Mouse (Mus musculus) fat pad, adult 2 months (tissue): Measurements from ENCODE around the gene Sh3gl2.

Experiments used
- DNase-seq: peaks from one replicate; pipeline ENCODE4 v3.0.0-alpha.2; 2011; ENCODE audit warnings: low read depth, low spot score; ENCODE audit errors: extremely low read depth

Sh3gl2 gene

GRCm38 (mm10) chr4:85404424-85405194 is 199.7 kb downstream of the Sh3gl2 start:
- DNase-seq = no peak

- no peak for DNase-seq
Observed at GRCm38 (mm10) chr4:85405276-85405675, 200.3 kb downstream of the Sh3gl2 start.

- DNase-seq = no peak
Observed at GRCm38 (mm10) chr4:85416466-85416865, 211.5 kb downstream of the Sh3gl2 start.

- no peak for DNase-seq
Observed at GRCm38 (mm10) chr4:85420429-85420828, 215.5 kb downstream of the Sh3gl2 start.

- no peak for DNase-seq
Observed at GRCm38 (mm10) chr4:85426211-85426610, 221.3 kb downstream of the Sh3gl2 start.

- DNase-seq = no peak
Observed at GRCm38 (mm10) chr4:85432786-85433185, 227.9 kb downstream of the Sh3gl2 start.

- DNase-seq = no peak
Observed at GRCm38 (mm10) chr4:85434734-85435133, 229.8 kb downstream of the Sh3gl2 start.

- no peak for DNase-seq
Observed at GRCm38 (mm10) chr4:85438813-85439212, 233.9 kb downstream of the Sh3gl2 start.

- DNase-seq = no peak
Observed at GRCm38 (mm10) chr4:85483586-85483985, 278.7 kb downstream of the Sh3gl2 start.

GRCm38 (mm10) chr4:85486316-85486946 is 281.5 kb downstream of the Sh3gl2 start:
- DNase-seq = no peak

GRCm38 (mm10) chr4:85505718-85506117 is 300.8 kb downstream of the Sh3gl2 start:
- DNase-seq = no peak

GRCm38 (mm10) chr4:85506976-85507375 is 302.1 kb downstream of the Sh3gl2 start:
- no peak for DNase-seq

- DNase-seq = no peak
Observed at GRCm38 (mm10) chr4:85507491-85507890, 302.6 kb downstream of the Sh3gl2 start.

- no peak for DNase-seq
Observed at GRCm38 (mm10) chr4:85513288-85513687, 308.4 kb downstream of the Sh3gl2 start.

GRCm38 (mm10) chr4:85513792-85514191 is 308.9 kb downstream of the Sh3gl2 start, which contains the start of gene Adamtsl1:
TSS of gene Adamtsl1 (plus strand) at chr4:85514172.
- no peak for DNase-seq

- DNase-seq = no peak
Observed at GRCm38 (mm10) chr4:85514205-85514681, 309.3 kb downstream of the Sh3gl2 start.

GRCm38 (mm10) chr4:85526966-85527566 is 322.1 kb downstream of the Sh3gl2 start:
- no peak for DNase-seq

- no peak for DNase-seq
Observed at GRCm38 (mm10) chr4:85529852-85530251, 324.9 kb downstream of the Sh3gl2 start.

GRCm38 (mm10) chr4:85539677-85540076 is 334.8 kb downstream of the Sh3gl2 start:
- no peak for DNase-seq

- DNase-seq = peak; percentile 65
Observed at GRCm38 (mm10) chr4:85543221-85543620, 338.3 kb downstream of the Sh3gl2 start.

- DNase-seq = peak; percentile 89
Observed at GRCm38 (mm10) chr4:85554696-85555095, 349.8 kb downstream of the Sh3gl2 start.

GRCm38 (mm10) chr4:85559753-85560152 is 354.8 kb downstream of the Sh3gl2 start:
- DNase-seq = no peak
